Mouse (Mus musculus) stomach, embryonic 16.5 days (tissue): ENCODE data around the gene Atg10. TPM values are rescaled to one million over a fixed set of nuclear protein-coding genes. Genes with fewer than 3 reads are reported as not detected.
A peak's percentile ranks its signal among the peaks of the same experiment; 100 is the strongest.
"Not testable (repeated sequence)": the region's sequence is repeated elsewhere in the genome, so short reads cannot be mapped to it uniquely, and the experiment has no call there.

Source experiments
- ATAC-seq: fragments of 200-750 bp; cut with Nextera tagmentation; 2 replicates; pipeline ENCODE4 v1.8.0; 2017; ENCODE audit warnings: moderate number of reproducible peaks, moderate TSS enrichment; ENCODE audit not compliant: insufficient read depth, low FRiP score
- H3K27ac ChIP-seq: fragments of 300-500 bp; sonication (generic); 2 replicates; pipeline ENCODE4 v1.5.1; 2014; ENCODE audit warnings: low read length
- H3K27me3 ChIP-seq: fragments of 300-500 bp; sonication (generic); 2 replicates; pipeline ENCODE4 v1.6.1; 2014; ENCODE audit warnings: low read length, control low read depth, mixed read lengths; ENCODE audit not compliant: control insufficient read depth, insufficient read depth
- H3K36me3 ChIP-seq: fragments of 300-500 bp; sonication (generic); 2 replicates; pipeline ENCODE4 v1.6.1; 2014; ENCODE audit warnings: low read length; ENCODE audit not compliant: control insufficient read depth, insufficient read depth
- H3K4me1 ChIP-seq: fragments of 300-500 bp; sonication (generic); 2 replicates; pipeline ENCODE4 v1.6.1; 2014; ENCODE audit warnings: low read length, control low read depth, mixed read lengths; ENCODE audit not compliant: control insufficient read depth, insufficient read depth
- H3K4me2 ChIP-seq: fragments of 300-500 bp; sonication (generic); 2 replicates; pipeline ENCODE4 v1.6.1; 2014; ENCODE audit warnings: low read depth, low read length, mixed read lengths
- H3K4me3 ChIP-seq: fragments of 300-500 bp; sonication (generic); replicated peaks from 2 replicates; pipeline ENCODE4 v1.5.1; 2014; ENCODE audit warnings: mild to moderate bottlenecking, low read length
- H3K9ac ChIP-seq: fragments of 300-500 bp; sonication (generic); 2 replicates; pipeline ENCODE4 v1.6.1; 2014; ENCODE audit warnings: low read length
- H3K9me3 ChIP-seq: fragments of 300-500 bp; sonication (generic); replicated peaks from 2 replicates; pipeline ENCODE4 v1.6.1; 2016; ENCODE audit warnings: low read length, control low read depth; ENCODE audit not compliant: control insufficient read depth
- WGBS: fragments of 180-500 bp; shearing (Covaris S2); extraction: QIAGEN DNeasy Blood & Tissue Kit; methylation state at CpG from one replicate; pipeline ENCODE4 v1.1.7; 2014; 5-methylcytosine and 5-hydroxymethylcytosine counted together
- polyA plus RNA-seq: library from polyadenylated mRNA; unstranded; fragments of >200 nt; fragmentation: Nextera tagmentation; extraction: Ambion mirVana; gene quantifications from 2 replicates; pipeline ENCODE4 v1.2.1, GENCODE M21; 2015

Gene Atg10
- polyA plus RNA-seq, 1 experiment from 2014 or later = 15.2 TPM

GRCm38 (mm10) chr13:90928266-90928665 is 295.5 kb downstream of the Atg10 start:
- H3K4me3 ChIP-seq, H3K9me3 ChIP-seq, H3K9ac ChIP-seq, H3K27me3 ChIP-seq, H3K27ac ChIP-seq, ATAC-seq, H3K4me1 ChIP-seq, H3K4me2 ChIP-seq: not testable (repeated sequence)
- 89% methylated on average over 10 of the region's 10 CpGs for WGBS
- peaks cover 15% of the 10 kb centered on the region; the same call in 1 of the 2 replicates for H3K36me3 ChIP-seq

GRCm38 (mm10) chr13:90926938-90927633 is 296.7 kb downstream of the Atg10 start:
- no peak for ATAC-seq
- no peaks in the 10 kb centered on the region for H3K9me3 ChIP-seq
- H3K4me2 ChIP-seq = no peak overlapping the region
- peaks cover 15% of the 10 kb centered on the region; the same call in 1 of the 2 replicates for H3K36me3 ChIP-seq
- no peak overlapping the region for H3K27ac ChIP-seq
- no peak overlapping the region for H3K9ac ChIP-seq
- no peaks in the 10 kb centered on the region for H3K27me3 ChIP-seq
- WGBS = 65% methylated on average over 5 of the region's 5 CpGs
- no peak overlapping the region for H3K4me3 ChIP-seq
- H3K4me1 ChIP-seq = 0 out of 2 replicates have a peak, but pooled peaks cover 4% of the 10 kb centered on the region

- Histone ChIP-seq H3K4me2 (no peak overlapping the region), H3K36me3 (peaks cover 15% of the 10 kb centered on the region; the same call in 1 of the 2 replicates), H3K27me3 (no peaks in the 10 kb centered on the region), H3K4me1 (0 out of 2 replicates have a peak, but pooled peaks cover 4% of the 10 kb centered on the region), H3K9ac (no peak overlapping the region), H3K4me3 (no peak overlapping the region), H3K9me3 (no peaks in the 10 kb centered on the region), H3K27ac (no peak overlapping the region)
- 75% methylated on average over 7 of the region's 7 CpGs for WGBS
- no peak for ATAC-seq
These were observed 297.5 kb downstream of the Atg10 start for GRCm38 (mm10) chr13:90926125-90926765.

- no peak overlapping the region for H3K9ac ChIP-seq
- no peak overlapping the region for H3K4me3 ChIP-seq
- H3K36me3 ChIP-seq = peaks cover 15% of the 10 kb centered on the region; the same call in 1 of the 2 replicates
- H3K27ac ChIP-seq = no peak overlapping the region
- no peaks in the 10 kb centered on the region for H3K27me3 ChIP-seq
- H3K9me3 ChIP-seq = no peaks in the 10 kb centered on the region
- H3K4me2 ChIP-seq = no peak overlapping the region
- no peak for ATAC-seq
- 85% methylated on average over 5 of the region's 5 CpGs for WGBS
- 0 out of 2 replicates have a peak, but pooled peaks cover 4% of the 10 kb centered on the region for H3K4me1 ChIP-seq
These were observed 298.6 kb downstream of the Atg10 start for GRCm38 (mm10) chr13:90925191-90925590.

- Histone ChIP-seq H3K4me2 (peak overlapping the region; percentile 76), H3K4me1 (0 out of 2 replicates have a peak, but pooled peaks cover 4% of the 10 kb centered on the region), H3K4me3 (peak overlapping the region; percentile 91), H3K27me3 (no peaks in the 10 kb centered on the region), H3K9me3 (no peaks in the 10 kb centered on the region), H3K9ac (peak overlapping the region; percentile 97), H3K27ac (peak overlapping the region; percentile 85; the same call in 1 of the 2 replicates), H3K36me3 (peaks cover 15% of the 10 kb centered on the region; the same call in 1 of the 2 replicates)
- no peak for ATAC-seq
- WGBS = 47% methylated on average over 9 of the region's 9 CpGs
These were observed 299.7 kb downstream of the Atg10 start for GRCm38 (mm10) chr13:90924072-90924471.

GRCm38 (mm10) chr13:90923617-90924016 is 300.2 kb downstream of the Atg10 start:
- H3K27ac ChIP-seq = peak overlapping the region; percentile 85
- H3K4me2 ChIP-seq = peak overlapping the region; percentile 76
- WGBS = under 1% methylated on average over 13 of the region's 13 CpGs
- H3K9ac ChIP-seq = peak overlapping the region; percentile 97
- not testable (repeated sequence) for H3K9me3 ChIP-seq, H3K4me1 ChIP-seq, H3K27me3 ChIP-seq, ATAC-seq
- peaks cover 15% of the 10 kb centered on the region; the same call in 1 of the 2 replicates for H3K36me3 ChIP-seq
- H3K4me3 ChIP-seq = peak overlapping the region; percentile 91

GRCm38 (mm10) chr13:90922751-90923612 is 300.8 kb downstream of the Atg10 start, which contains the start of gene Rps23:
Gene Rps23 (plus strand): TSS chr13:90922958.
- ATAC-seq = peak; percentile 98
- under 1% methylated on average over 57 of the region's 57 CpGs for WGBS
- Histone ChIP-seq H3K9me3 (no peaks in the 10 kb centered on the region), H3K36me3 (peaks cover 14% of the 10 kb centered on the region; the same call in 1 of the 2 replicates), H3K27ac (peak within 1 kb of the TSS; percentile 85), H3K4me3 (peak within 1 kb of the TSS; percentile 91), H3K27me3 (no peaks in the 10 kb centered on the region), H3K4me1 (0 out of 2 replicates have a peak, but pooled peaks cover 4% of the 10 kb centered on the region), H3K4me2 (peak within 1 kb of the TSS; percentile 76), H3K9ac (peak within 1 kb of the TSS; percentile 97)

- WGBS = 88% methylated on average over 4 of the region's 4 CpGs
- Histone ChIP-seq H3K4me3 (no peak overlapping the region), H3K9ac (no peak overlapping the region), H3K27me3 (no peaks in the 10 kb centered on the region), H3K4me2 (no peak overlapping the region), H3K27ac (no peak overlapping the region), H3K4me1 (no peaks in the 10 kb centered on the region), H3K9me3 (no peaks in the 10 kb centered on the region), H3K36me3 (no peaks in the 10 kb centered on the region)
- no peak for ATAC-seq
These were observed 309.0 kb downstream of the Atg10 start for GRCm38 (mm10) chr13:90914721-90915120.
